Mouse (Mus musculus): ENCODE measurements around the gene Id3.

DNA sequence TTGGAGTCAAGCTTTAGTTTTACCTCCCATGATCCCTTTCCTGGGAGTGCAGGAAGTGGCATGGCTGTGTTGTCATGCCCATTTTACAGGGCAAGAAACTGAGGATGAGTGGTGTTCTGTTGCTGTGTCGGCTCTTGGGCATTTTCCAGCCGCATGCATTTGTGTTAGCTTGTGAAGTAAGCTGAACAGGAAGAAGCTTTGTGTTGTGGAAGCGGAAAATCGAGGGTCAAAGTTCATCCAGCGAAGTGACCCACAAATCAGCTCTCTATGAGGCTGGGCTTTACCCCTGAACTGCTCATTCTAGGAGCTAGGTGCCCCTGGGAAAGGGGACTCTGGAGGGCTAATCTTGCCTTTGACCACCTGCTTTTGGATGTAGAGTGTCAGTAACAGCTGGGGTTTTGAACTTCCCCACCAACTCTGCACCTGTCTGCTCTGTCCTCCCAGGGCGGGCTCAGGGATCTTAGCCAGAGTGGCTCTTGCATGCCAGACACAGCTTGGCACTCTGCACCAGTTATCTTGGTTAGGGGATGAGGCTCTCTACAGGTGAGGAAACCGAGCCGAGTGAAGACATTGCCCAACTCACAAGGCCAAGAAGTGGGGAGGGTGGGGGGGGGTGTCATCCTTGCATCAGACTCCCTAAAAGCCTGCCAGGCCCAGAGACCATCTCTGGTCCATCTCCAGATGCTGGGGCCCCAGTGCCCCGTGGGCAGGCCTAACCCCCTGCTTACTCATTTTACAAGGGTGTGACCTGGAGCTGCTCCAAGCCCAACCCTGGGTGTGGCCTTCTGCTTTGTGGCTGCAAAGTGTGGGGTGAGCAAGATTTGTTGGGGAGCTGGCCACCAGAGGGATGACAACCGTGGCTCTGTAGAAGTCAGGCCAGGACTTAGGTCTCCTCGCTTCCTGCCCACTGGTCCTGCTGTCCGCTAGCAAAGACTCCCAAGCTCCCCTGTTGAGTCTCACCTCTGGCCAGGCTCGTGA lies 31.2 kb downstream of the Id3 start:
- no peak for TF ChIP-seq CTCF (IDR thresholded peaks at IDR 0.05; ENCODE audit: borderline replicate concordance, control insufficient read depth, extremely low read depth, insufficient read depth, low read length, poor library complexity)
- TF ChIP-seq POLR2A (IDR thresholded peaks at IDR 0.05; ENCODE audit: control insufficient read depth, extremely low read depth, insufficient read depth, low read length, poor library complexity): 0 out of 2 replicates have a peak, but pooled peaks have one; percentile 34
